Mouse (Mus musculus): ENCODE results near the gene Chst15. TPM values are rescaled to one million over a fixed set of nuclear protein-coding genes. Genes with fewer than 3 reads are reported as not detected.

Gene Chst15
- polyA plus RNA-seq, 1 experiment from 2014 or later, result 9.5 TPM

DNA sequence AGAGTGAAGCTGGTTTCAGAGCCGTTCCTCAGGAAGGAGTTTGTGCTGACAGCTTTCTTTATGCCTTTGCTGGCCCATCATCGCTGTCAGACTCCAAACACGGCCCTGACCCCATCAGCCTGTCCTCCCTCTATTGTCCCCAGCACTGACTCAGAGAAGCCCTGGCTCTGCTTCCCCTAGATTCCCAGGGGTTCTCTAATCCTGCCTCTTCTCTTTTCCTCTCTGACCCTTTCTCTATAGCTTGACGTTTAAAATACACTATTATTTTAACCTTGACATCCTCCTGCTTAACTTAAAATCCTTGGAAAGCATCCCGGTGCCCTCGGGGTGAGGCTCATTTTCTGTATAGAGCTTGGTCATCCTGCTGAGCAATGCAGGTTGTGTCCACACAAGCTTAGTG, 117.3 kb downstream of the Chst15 start:
- no peaks in the 10 kb centered on the region for H3K9me3 ChIP-seq (replicated peaks)
- no peak overlapping the region for H3K27ac ChIP-seq
- 52% methylated on average over 6 of the region's 6 CpGs for WGBS (ENCODE audit: insufficient replicate concordance)
- H3K4me1 ChIP-seq, result no peaks in the 10 kb centered on the region
- H3K36me3 ChIP-seq, result no peaks in the 10 kb centered on the region
- 0 out of 2 replicates have a peak, but pooled peaks cover 4% of the 10 kb centered on the region for H3K27me3 ChIP-seq (replicated peaks)
- H3K4me3 ChIP-seq, result no peak overlapping the region
- ATAC-seq, result no peak
- H3K4me2 ChIP-seq, result no peak overlapping the region
- H3K9ac ChIP-seq, result no peak overlapping the region

DNA sequence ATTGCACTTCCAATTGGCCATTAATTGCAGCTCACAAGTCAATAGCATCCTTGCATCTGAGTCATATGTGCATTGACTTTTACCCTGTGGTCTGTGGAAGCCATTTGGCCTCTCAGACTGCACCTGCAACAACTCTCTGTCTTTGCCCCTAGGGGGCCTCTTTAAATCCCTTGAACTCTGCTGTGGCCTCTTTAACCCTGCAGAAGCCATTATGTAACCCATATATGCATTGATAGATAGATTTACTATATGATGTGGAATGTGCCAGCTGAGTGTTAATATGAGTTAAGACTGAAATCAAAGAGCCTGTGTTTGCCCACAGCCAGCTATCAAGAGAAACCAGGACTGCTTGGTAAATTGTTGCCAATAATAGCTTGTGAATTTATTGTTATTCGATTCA, 118.2 kb downstream of the Chst15 start:
- no peaks in the 10 kb centered on the region for H3K36me3 ChIP-seq
- 67% methylated on average over 1 of the region's 1 CpGs for WGBS (ENCODE audit: insufficient replicate concordance)
- no peak for ATAC-seq

DNA sequence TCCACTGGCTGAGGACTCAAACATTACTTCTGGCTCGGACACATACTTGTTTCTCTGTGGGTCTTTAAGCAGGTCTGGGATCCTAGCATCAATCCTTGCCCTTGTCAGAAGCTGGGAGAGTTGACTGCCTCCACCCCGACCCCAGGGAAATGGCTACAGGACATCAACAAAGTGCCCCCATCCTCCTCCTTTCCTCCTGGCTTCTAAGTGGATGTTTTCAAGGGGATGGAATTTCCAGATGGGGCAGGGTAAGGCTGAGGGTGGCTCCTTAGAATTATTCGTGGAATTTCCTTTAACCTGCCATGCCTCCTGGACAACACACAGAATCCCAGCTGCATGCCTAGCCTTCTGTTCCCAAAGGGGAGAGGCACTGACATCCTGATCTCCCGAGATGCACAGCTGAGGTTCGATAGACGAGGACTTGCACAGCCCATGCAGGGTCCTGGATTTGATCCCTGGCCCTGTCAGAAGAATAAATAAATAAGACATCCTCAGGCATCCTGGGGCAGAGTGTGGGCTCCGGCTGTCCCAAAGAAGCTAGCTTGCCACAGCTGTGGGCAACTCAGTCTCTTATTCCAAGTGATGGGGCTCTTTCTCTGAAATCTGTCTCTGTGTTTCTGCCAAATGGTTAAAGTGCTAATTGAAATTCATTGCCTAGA, 119.1 kb downstream of the Chst15 start:
- ATAC-seq, result no peak
- Histone ChIP-seq H3K36me3 (no peaks in the 10 kb centered on the region), H3K9me3 (replicated peaks) (no peaks in the 10 kb centered on the region), H3K4me2 (no peak overlapping the region), H3K9ac (no peak overlapping the region), H3K27ac (no peak overlapping the region), H3K4me3 (no peak overlapping the region), H3K27me3 (replicated peaks) (0 out of 2 replicates have a peak, but pooled peaks cover 4% of the 10 kb centered on the region), H3K4me1 (no peaks in the 10 kb centered on the region)
- 39% methylated on average over 7 of the region's 7 CpGs for WGBS (ENCODE audit: insufficient replicate concordance)

More for the DNA sequence above, 118.2 kb downstream of the Chst15 start:
- H3K4me2 ChIP-seq, result no peak overlapping the region
- no peaks in the 10 kb centered on the region for H3K4me1 ChIP-seq
- no peak overlapping the region for H3K9ac ChIP-seq
- 0 out of 2 replicates have a peak, but pooled peaks cover 4% of the 10 kb centered on the region for H3K27me3 ChIP-seq (replicated peaks)
- no peaks in the 10 kb centered on the region for H3K9me3 ChIP-seq (replicated peaks)
- H3K4me3 ChIP-seq, result no peak overlapping the region
- H3K27ac ChIP-seq, result no peak overlapping the region

DNA sequence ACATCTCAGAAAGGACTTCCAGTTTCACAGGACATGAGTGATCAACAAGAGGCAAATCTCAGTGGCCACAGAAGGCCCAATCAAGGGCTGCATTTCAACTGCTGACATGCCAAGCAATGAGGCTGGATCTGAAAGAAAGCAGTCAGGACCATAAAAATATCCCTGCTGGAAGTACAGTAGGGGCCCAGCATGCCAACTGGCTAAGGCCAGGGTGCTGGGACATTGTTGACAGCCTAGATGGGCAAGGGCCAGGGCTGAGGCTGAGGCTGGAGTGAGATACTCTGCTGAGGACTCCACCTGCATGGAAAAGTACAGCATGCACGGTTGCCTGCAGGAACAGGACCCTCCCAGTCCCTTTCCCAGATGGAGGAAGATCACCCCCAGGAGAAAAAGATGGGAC, 120.4 kb downstream of the Chst15 start:
- H3K27me3 ChIP-seq (replicated peaks), result 0 out of 2 replicates have a peak, but pooled peaks cover 4% of the 10 kb centered on the region
- H3K4me2 ChIP-seq, result no peak overlapping the region
- H3K27ac ChIP-seq, result no peak overlapping the region
- no peak overlapping the region for H3K9ac ChIP-seq
- no peak for ATAC-seq
- no peaks in the 10 kb centered on the region for H3K9me3 ChIP-seq (replicated peaks)
- 40% methylated on average over 1 of the region's 1 CpGs for WGBS (ENCODE audit: insufficient replicate concordance)
- H3K36me3 ChIP-seq, result no peaks in the 10 kb centered on the region
- H3K4me3 ChIP-seq, result no peak overlapping the region
- H3K4me1 ChIP-seq, result no peaks in the 10 kb centered on the region

DNA sequence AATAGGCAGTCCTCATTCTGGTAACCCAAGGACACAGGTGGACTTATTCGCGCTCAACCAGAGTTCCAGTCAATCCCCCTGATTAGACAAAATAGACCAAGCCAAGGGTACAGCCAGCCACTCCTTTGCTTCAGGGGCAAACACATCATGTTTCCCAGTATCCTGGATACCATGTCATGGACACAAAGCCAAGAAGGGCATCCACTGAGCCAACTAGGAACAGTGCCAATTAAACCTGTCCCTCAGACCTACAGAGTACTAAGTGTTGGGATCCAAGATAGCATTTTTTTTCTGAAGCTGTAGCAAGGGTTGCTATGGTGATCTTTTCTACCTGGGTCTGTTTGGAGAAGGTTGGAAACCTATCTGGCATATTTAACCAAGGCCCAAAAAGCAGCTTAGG, 123.4 kb downstream of the Chst15 start:
- H3K27ac ChIP-seq, result no peak overlapping the region
- no peak overlapping the region for H3K4me2 ChIP-seq
- no peak overlapping the region for H3K9ac ChIP-seq
- H3K36me3 ChIP-seq, result no peaks in the 10 kb centered on the region
- WGBS (ENCODE audit: insufficient replicate concordance), result 76% methylated on average over 2 of the region's 2 CpGs
- H3K4me1 ChIP-seq, result no peaks in the 10 kb centered on the region
- ATAC-seq, result no peak
- H3K9me3 ChIP-seq (replicated peaks), result no peaks in the 10 kb centered on the region
- no peaks in the 10 kb centered on the region for H3K27me3 ChIP-seq (replicated peaks)
- H3K4me3 ChIP-seq, result no peak overlapping the region

DNA sequence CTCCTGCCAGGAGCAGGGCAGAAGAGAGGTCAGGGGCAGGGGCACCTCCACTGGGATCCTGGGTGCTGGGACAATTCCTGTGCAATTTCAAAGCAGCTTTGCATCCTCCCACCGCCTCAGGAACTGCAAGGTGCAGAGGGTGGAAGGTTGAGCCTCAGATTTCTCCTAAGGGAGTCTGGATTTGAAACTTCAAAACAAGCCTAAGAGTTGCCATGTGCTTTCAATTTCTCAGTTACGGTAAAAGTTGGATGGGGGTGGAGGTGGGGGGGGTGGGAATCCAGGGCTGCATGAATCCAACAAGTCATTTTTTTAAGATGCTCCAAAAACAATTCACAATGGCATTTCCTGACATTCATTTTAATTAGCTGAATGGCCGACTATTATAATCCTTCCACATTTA, 129.6 kb downstream of the Chst15 start:
- H3K36me3 ChIP-seq, result no peaks in the 10 kb centered on the region
- H3K9ac ChIP-seq, result no peak overlapping the region
- H3K9me3 ChIP-seq (replicated peaks), result no peaks in the 10 kb centered on the region
- H3K27ac ChIP-seq, result no peak overlapping the region
- H3K4me2 ChIP-seq, result no peak overlapping the region
- ATAC-seq, result no peak
- H3K4me1 ChIP-seq, result no peaks in the 10 kb centered on the region
- WGBS (ENCODE audit: insufficient replicate concordance), result 67% methylated on average over 3 of the region's 3 CpGs
- H3K4me3 ChIP-seq, result no peak overlapping the region
- no peaks in the 10 kb centered on the region for H3K27me3 ChIP-seq (replicated peaks)

Other genes with a start within 250 kb of the Chst15 start
- gene Cpxm2, start 162.5 kb downstream of the Chst15 start, polyA plus RNA-seq (2016; fragmentation: Nextera tagmentation; extraction: Ambion mirVana), result 0.12 and 0.13 TPM in 2 replicates